Mouse (Mus musculus) NIH3T3 (cell line): ENCODE measurements around the gene Vhl.
"Not testable (repeated sequence)": the region's sequence is repeated elsewhere in the genome, so short reads cannot be mapped to it uniquely, and the experiment has no call there.

Experiments used
- DNase-seq: peaks from one replicate; pipeline ENCODE4 v3.0.0-alpha.2; 2012; ENCODE audit warnings: low read depth

The Vhl gene

DNA sequence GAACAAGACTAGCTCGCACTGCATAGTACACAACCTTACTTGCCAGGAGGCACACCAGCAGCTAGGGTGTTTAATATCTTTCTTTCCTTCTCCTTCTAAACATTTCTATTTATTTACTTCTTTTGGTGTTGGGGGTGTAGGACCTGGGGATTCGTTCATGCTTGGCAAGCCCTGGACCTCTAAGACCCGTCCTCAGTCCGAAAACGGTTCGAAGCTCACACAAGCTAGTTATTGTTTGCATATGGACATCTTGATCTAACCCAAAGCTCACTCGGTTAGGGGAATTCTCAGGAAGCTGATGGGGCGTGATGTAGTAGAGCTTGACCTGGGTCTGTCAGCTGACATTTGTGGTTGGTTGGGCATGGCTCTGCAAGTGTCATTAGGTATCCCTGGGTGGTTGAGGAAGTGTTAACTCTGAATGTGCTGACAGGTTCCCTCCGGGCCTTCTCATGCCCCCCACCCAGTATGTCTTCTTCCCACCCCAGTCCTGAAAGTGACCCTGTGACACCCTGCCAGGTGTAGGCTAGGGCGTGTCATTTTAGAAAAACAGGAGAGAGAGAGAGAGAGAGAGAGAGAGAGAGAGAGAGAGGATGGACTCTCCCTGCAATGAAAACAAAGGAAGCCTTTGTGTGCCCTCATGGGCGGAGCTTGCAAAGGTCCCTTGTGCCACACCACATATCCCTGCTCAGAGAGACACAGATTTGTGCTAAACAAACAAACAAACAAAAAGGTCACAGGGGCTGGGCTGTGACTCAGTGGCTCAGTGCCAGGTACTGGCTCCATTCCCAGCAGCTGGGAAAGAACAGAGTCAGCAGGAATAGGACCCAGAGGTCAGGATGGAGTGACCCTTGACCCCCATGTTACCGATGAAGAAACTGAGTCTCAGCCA is 37.8 kb downstream of the Vhl start:
- peak; percentile 56 for DNase-seq

DNA sequence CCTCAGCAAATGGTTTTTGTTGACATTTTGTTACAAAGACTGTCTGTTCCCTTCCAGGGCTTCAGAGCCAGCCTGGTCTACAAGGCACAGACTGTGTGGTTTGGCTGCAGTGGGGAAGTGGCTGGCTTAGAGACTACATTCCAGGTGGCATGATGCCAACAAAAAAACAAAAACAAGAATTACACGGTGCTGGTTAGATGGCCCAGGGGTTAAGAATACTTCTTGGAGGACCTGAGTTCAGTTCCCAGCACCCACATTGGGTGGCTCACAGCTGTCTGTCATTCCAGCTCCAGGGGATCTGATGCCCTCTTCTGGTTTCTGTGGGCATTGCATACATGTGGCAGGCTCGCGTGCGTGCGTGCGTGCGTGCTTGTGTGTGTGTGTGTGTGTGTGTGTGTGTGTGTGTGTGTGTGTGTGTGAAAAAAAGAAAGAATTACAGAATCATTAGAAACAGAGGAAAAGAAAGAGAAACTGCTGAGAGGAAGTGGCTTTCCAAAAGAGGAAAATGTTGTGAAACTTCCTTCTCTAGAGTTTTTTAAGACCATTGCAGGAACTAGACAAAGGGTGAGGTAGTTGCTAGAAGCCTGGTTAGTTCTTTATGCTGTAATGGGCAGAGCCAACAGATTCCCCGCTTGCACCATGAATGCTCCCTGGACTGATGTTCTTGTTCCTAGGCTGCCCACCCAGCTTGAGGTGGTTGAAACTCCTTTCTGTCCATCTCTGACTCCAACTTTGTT is 39.4 kb downstream of the Vhl start:
- DNase-seq, result peak; percentile 28

DNA sequence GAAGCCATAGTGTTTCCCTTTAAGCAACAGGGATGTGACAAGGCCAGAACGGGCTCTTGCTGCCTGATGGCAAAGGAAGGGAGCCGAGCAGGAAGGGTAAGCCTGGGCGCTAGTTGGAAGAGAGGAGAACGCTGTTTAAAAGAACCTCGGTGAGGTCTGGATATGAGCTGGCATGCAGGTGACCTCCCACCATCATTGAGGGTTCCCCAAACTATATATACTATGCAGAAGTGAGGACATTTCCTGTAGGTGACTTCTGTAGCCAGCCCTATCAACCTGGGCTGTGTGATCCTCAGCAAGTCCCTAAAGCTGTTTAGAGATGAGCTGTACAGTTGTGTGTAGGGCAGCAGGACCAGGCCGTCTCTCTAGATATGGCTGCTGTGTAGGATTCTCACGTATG is 40.5 kb downstream of the Vhl start:
- DNase-seq, result no peak

DNA sequence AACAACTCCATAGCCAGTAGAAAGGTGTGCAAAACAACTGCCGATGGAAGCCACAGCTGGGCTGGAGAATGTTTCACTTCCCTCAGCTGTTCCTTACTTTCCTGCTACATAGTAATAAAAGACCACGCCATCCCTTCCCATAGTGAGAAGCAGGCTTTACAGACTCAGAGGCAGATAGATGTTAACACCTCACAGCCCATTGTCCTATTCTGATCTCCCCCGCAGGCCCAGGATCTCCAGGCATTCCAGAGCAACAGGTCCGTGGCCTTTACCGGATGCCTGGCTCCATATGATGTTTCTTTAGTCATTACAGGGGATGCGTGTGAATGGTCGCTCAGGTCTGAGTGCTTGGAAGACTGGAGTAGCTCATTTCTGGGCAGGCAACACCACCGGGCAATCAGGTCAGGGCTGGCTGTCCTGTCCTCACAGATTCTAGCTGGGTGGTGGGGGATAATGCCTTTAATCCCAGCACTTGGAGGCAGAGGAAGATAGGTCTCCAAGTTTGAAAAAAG is 43.9 kb downstream of the Vhl start:
- no peak for DNase-seq

DNA sequence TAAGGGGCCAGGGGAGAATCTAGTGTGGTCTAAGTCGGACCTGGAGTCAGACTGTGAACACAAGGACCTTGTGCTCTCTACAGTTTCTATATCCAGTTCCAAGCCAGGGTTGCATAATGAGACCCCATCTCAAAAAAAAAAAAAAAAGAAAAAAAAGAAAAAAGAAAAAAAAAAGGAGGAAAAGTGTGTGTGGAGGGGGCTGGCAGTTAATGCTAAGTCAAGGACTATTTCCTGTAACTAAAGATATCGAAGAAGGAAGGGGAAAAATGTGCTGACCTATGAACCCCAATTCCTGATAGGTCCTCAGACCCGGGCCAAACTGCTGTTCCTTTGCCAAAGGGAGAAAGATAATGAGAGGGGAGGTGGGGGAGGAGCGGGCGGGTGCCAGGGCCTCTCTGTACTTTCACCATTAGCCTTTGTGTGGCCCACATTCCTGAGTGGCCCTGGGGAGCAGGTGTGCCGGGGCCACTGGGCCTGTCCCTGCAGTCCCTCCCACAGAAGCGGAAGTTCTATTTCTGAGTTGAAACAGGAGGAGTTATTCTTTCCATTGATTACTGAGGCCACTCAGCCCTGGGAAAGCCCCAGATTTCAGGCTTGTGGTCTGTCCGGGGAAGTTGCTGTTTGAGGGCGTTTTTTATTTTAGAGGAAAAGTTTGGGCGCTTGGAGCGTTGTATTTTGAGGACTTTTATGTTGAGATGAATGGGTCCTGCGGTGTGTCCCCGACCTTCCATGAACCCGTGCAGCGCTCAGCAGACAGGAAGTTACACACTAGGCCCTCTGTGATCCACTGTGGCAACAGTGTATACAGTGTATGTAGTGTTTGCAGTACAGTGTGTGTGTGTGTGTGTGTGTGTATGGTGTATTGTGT is 44.8 kb downstream of the Vhl start:
- peak; percentile 18 for DNase-seq

DNA sequence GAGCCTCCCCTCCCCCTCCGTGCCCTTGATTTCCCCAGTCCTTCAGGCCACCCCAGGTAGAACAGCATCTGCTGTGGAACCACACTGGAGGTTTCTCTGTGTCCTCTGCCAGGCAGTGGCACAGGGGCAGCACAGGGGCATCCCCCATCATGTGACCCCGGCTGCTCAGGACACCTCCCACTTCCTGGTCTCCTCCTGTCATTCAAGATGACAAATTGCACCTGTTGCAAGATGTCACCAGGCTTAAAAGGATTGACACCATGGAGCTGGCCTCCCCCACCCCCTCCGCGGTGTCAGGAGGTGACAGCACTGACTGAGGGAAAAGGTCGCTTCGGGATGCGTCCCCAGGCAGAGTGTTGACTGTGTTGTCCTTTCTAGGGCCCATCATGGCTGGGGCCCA is 46.1 kb downstream of the Vhl start:
- no peak for DNase-seq

DNA sequence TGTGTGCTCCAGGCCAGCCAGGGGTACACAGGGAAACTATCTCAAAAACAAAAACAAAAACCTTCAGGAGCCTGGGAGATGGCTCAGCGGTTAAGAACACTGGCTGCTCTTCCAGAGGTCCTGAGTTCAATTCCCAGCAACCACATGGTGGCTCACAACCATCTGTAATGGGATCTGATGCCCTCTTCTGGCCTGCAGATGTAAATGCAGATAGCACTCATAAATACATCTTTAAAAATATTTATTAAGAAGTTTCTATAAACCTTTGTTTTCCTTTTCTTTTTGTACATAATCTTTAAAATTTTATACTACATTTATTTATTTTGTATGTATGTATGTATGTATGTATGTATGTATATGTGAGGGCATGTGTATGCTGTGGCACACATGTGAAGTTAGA is 48.3 kb downstream of the Vhl start:
- not testable (repeated sequence) for DNase-seq

DNA sequence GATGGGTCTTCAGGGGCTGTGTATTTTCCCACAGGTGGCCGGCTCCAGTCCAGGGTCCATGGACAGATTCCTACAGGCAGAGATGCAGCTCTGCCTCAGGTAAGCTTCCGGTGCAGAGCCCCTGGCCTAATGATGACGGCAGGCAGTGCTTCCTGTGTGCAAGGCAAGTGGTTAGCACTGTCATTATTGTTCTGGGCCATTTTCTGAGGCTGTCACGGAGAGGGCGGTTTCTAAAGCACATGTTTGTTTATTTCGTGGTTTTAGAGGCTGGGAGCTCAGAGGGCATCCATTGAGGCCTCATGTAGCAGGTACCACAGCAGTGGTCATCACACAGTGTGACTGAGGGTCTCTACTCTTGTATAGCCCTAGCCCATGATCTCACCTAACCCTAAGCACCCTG is 49.2 kb downstream of the Vhl start:
- no peak for DNase-seq

DNA sequence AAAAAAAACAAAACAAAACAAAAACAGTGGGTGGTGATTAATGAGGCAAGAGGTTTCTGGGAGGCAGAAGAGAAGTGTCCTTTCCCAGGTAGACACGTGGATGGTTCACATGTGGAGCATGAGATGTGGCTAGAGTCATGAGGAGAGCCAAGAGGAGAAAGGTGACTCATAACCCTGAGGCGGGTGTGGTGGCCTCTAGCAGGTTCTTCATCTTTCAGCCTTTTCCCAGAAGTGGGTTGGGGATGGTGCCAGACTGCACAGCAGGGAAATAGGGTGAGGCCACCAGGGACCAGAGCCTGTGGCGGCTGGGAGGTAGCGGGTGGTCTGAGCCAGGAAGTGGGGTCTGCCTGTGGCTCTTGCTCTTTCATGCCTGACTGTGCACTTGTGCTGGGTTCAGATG is 51.5 kb downstream of the Vhl start:
- peak; percentile 77 for DNase-seq

DNA sequence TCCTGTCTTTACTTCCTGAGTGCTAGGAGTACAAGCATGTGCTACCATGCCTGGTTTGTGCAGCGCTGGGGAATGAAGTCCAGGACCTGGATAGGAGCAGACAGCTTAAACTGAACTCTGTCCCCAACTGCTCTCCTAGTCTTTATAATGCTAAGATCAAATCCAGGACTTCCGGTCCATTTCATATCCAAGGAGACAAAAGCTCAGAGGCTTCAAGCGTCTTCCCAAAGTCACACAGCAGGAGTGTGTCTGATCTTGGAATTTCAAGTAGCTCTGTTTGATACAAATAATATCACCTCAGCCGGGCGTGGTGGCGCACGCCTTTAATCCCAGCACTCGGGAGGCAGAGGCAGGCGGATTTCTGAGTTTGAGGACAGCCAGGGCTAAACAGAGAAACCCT is 52.2 kb downstream of the Vhl start:
- no peak for DNase-seq

DNA sequence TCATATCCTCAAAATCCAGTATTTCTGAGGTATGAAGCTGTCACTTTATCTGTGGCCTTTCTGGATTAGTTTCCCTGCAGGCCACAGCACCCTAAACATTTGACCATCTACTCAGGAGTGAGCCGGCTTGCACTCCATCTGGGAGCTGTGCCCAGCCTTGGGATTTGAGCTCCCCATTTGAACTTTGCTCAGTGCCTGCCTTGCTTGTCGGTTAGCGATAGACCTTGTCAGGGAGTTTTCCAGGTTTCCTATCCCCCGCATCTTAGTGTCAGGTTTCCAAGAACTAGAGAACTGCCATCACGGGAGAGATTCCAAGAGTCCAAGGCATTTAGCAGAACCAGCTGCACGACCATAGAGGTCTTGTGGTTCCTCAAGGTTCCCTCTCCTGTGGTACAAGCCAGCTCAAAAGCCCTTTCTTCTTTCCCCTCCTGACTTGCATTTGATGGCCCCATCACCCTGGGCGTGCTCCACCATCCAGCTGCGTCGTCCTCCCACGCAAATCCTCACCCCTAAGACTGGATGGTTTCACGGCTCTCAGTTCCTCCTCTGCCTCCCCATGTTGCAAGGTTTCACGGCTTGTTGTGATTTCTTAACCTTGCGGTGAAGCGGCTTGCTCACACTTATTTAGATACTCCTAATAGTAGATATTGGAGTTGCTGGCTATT is 53.4 kb downstream of the Vhl start:
- peak; percentile 32 for DNase-seq

DNA sequence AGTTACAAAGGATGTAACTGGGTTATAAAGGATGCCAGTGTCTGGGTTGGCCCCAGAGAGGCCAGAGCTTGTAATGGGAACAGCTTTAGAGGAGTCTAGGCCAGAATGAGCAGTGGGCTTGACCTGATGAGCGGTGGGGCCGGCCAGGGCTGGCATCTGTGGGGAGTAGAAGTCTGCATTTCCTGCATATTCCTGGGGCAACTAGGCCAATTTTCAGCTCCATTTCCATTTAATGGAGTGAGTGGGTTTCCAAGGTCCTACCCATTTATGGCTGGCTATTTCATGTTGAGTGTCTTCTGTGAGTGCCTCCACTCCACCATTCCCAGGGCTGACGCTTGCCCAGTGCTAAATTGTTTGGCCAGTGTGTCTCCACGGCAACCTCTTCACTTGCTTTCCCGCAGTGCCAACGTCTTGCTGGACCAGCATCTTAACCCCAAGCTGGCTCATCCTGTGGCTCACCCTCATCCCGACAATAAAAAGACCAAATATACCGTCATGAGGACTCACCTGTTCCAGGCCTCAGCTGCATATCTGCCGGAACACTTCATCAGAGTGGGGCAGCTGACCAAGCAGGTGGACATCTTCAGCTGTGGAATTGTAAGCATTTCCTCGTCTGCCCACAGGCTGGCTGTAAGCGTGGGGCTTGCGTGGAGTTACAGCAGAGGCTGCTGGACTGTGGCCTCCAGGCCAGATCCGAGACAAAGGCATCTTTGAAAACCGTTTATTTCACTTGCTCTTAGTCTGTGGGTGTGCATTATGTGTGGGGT is 54.7 kb downstream of the Vhl start:
- DNase-seq, result no peak

DNA sequence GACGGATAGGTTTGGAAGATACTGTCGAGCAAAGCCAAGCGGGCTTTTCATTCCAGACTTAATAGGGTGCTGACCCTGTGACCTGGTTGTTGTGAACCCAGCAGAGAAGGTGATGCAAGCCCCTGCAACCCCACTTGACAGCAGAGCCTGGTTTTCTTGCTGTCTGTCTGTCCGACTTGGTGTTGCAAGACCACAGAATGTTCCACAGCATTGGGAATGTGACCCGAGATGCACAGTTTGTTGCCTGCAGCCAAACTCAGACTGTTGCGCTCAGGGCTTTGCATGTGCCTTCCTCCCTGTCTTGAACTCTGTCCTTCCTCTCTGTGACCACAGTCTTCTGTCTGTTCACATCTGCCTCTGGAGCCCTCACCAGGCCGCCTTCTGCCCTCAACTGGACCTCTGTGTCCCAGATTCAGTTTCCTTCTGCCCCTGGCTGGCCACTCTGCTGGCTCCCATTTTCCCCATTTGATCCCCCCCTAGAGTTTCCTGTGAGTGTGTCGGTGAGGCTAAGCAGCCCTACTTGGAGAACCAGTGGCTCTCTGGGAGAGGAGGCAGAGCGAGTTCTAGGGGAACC is 56.3 kb downstream of the Vhl start:
- DNase-seq, result no peak
